Mouse (Mus musculus) embryonic fibroblast, embryonic 13.5 days (primary cell): ENCODE results near the gene Cdk2.

Experiments
- CTCF ChIP-seq: IDR thresholded peaks from 2 replicates; pipeline ENCODE4 v1.5.1; 2011; ENCODE audit warnings: mild to moderate bottlenecking, control low read depth, low read length, moderate library complexity, borderline replicate concordance; ENCODE audit not compliant: insufficient read depth
- POLR2A ChIP-seq: IDR thresholded peaks from 2 replicates; pipeline ENCODE4 v1.6.1; 2011; ENCODE audit warnings: low read depth, mild to moderate bottlenecking, control low read depth, low read length, moderate library complexity

DNA sequence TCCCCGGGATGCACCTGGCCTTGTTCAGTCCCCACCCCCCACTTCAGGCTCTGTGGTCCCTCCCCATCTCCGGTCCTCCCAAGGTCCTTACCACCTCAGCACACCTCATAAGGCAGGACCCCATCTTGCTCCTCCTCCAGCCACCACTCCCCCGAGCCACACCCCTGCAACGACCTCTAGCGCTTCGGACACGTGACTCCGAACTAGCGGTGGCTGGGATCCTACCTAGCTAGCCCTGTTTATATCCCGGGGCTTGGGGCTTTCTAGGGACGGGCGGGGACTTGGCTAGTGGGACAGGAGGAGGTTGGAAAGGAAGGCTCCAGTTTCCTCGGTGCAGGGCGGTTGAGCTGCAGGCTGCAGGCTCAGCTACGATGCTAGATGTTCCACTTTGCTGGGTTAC lies 32.6 kb upstream of the Cdk2 start:
- TF ChIP-seq CTCF (no peak), POLR2A (no peak)
